Mouse (Mus musculus) CH12.LX (cell line): ENCODE results near the gene Tlk2. TPM values are rescaled to one million over a fixed set of nuclear protein-coding genes. Genes with fewer than 3 reads are reported as not detected.

Experiments
- DNase-seq: peaks from one replicate; pipeline ENCODE4 v3.0.0-alpha.2; 2013; ENCODE audit errors: extremely low read depth
- H3K27ac ChIP-seq: 2 replicates; pipeline ENCODE4 v1.5.1; 2012; ENCODE audit warnings: low read depth, mild to moderate bottlenecking, control low read depth, moderate library complexity; ENCODE audit not compliant: insufficient read depth
- H3K27me3 ChIP-seq: replicated peaks from 2 replicates; pipeline ENCODE3; 2012; ENCODE audit warnings: inconsistent platforms
- H3K36me3 ChIP-seq, 2 experiments: replicated peaks in 1 of 2; 2 replicates each; pipeline versions ENCODE3 to v1.6.1; 2012; ENCODE audit warnings: inconsistent platforms in 1 of 2, low read length in 1 of 2, mild to moderate bottlenecking in 1 of 2, mixed read lengths in 1 of 2, moderate library complexity in 1 of 2; ENCODE audit not compliant: control insufficient read depth in 1 of 2, insufficient read depth in 1 of 2
- H3K4me1 ChIP-seq, 2 experiments: 2 replicates each; pipeline ENCODE4 v1.6.1; 2012; ENCODE audit warnings: inconsistent platforms in 1 of 2, moderate library complexity in 1 of 2; ENCODE audit not compliant: insufficient read depth in 2 of 2, control insufficient read depth in 1 of 2
- H3K4me2 ChIP-seq: 2 replicates; pipeline ENCODE4 v1.6.1; 2012; ENCODE audit warnings: low read depth, mild to moderate bottlenecking, control low read depth; ENCODE audit not compliant: poor library complexity, insufficient read depth, severe bottlenecking
- H3K4me3 ChIP-seq, 3 experiments: fragments of 150-350 bp in 1 of 3; sonication (generic) in 1 of 3; replicated peaks in 1 of 3; 2 replicates each; pipeline versions ENCODE3 to v1.5.1; 2011 to 2012; ENCODE audit warnings: low read depth in 2 of 3, low read length in 2 of 3, mild to moderate bottlenecking in 2 of 3, moderate library complexity in 2 of 3, control low read depth in 1 of 3, improper control_type of control experiment in 1 of 3, inconsistent platforms in 1 of 3, mixed read lengths in 1 of 3; ENCODE audit not compliant: poor library complexity in 1 of 3
- H3K79me2 ChIP-seq: replicated peaks from 2 replicates; pipeline ENCODE4 v1.6.1; 2012; ENCODE audit warnings: mild to moderate bottlenecking, moderate library complexity; ENCODE audit not compliant: control insufficient read depth, poor library complexity, insufficient read depth, severe bottlenecking; ENCODE audit errors: extremely low read depth
- H3K9ac ChIP-seq: 2 replicates; pipeline ENCODE4 v1.6.1; 2012; ENCODE audit warnings: low read depth, mild to moderate bottlenecking, control low read depth, moderate library complexity; ENCODE audit not compliant: insufficient read depth
- H3K9me3 ChIP-seq: replicated peaks from 2 replicates; pipeline ENCODE3; 2012; ENCODE audit warnings: low read length, inconsistent platforms, mixed read lengths
- CHD1 ChIP-seq: IDR thresholded peaks from 2 replicates; pipeline ENCODE4 v1.6.1; 2012; ENCODE audit warnings: low read depth, low read length, improper control_type of control experiment, inconsistent platforms
- CHD2 ChIP-seq: IDR thresholded peaks from 2 replicates; pipeline ENCODE4 v1.6.1; 2011; ENCODE audit warnings: low read length, improper control_type of control experiment
- CTCF ChIP-seq, 2 experiments: IDR thresholded peaks in 1 of 2; conservative IDR thresholded peaks in 1 of 2; 2 replicates each; pipeline ENCODE4 v1.5.1; 2011 to 2012; ENCODE audit warnings: low read depth in 2 of 2, low read length in 2 of 2, improper control_type of control experiment in 1 of 2, inconsistent platforms in 1 of 2, mild to moderate bottlenecking in 1 of 2, moderate library complexity in 1 of 2
- E2F4 ChIP-seq: IDR thresholded peaks from 2 replicates; pipeline ENCODE4 v1.6.1; 2011; ENCODE audit warnings: low read depth, low read length, improper control_type of control experiment; ENCODE audit not compliant: insufficient replicate concordance
- EP300 ChIP-seq: IDR thresholded peaks from 2 replicates; pipeline ENCODE4 v1.6.1; 2011; ENCODE audit warnings: low read length, improper control_type of control experiment
- ETS1 ChIP-seq: conservative IDR thresholded peaks from 2 replicates; pipeline ENCODE4 v1.6.1; 2012; ENCODE audit warnings: low read depth, mild to moderate bottlenecking, inconsistent platforms, low read length, improper control_type of control experiment, moderate library complexity
- GABPA ChIP-seq: IDR thresholded peaks from 2 replicates; pipeline ENCODE4 v1.6.1; 2012; ENCODE audit warnings: low read depth, low read length, improper control_type of control experiment, inconsistent platforms; ENCODE audit not compliant: insufficient replicate concordance
- IRF4 ChIP-seq: IDR thresholded peaks from 2 replicates; pipeline ENCODE4 v1.6.1; 2014; ENCODE audit warnings: low read depth, mild to moderate bottlenecking, inconsistent platforms, low read length, improper control_type of control experiment
- JUN ChIP-seq: IDR thresholded peaks from 2 replicates; pipeline ENCODE4 v1.6.1; 2011; ENCODE audit warnings: low read depth, mild to moderate bottlenecking, low read length, improper control_type of control experiment, moderate library complexity; ENCODE audit not compliant: insufficient read depth
- JUND ChIP-seq: conservative IDR thresholded peaks from 2 replicates; pipeline ENCODE4 v1.6.1; 2011; ENCODE audit warnings: low read depth, low read length, improper control_type of control experiment
- MAX ChIP-seq: IDR thresholded peaks from 2 replicates; pipeline ENCODE4 v1.6.1; 2011; ENCODE audit warnings: low read length, improper control_type of control experiment
- MAZ ChIP-seq: IDR thresholded peaks from 2 replicates; pipeline ENCODE4 v1.6.1; 2012; ENCODE audit warnings: low read depth, mild to moderate bottlenecking, inconsistent platforms, low read length, improper control_type of control experiment, moderate library complexity
- MYC ChIP-seq: IDR thresholded peaks from 2 replicates; pipeline ENCODE4 v1.6.1; 2011; ENCODE audit warnings: low read depth, mild to moderate bottlenecking, improper control_type of control experiment, low read length
- NRF1 ChIP-seq: IDR thresholded peaks from 2 replicates; pipeline ENCODE4 v1.6.1; 2014; ENCODE audit warnings: low read depth, mild to moderate bottlenecking, inconsistent platforms, low read length, improper control_type of control experiment, moderate library complexity
- RAD21 ChIP-seq: IDR thresholded peaks from 2 replicates; pipeline ENCODE4 v1.6.1; 2011; ENCODE audit warnings: low read depth, mild to moderate bottlenecking, low read length, improper control_type of control experiment, moderate library complexity
- RCOR1 ChIP-seq: conservative IDR thresholded peaks from 2 replicates; pipeline ENCODE4 v1.6.1; 2012; ENCODE audit warnings: low read depth, mild to moderate bottlenecking, inconsistent platforms, low read length, improper control_type of control experiment
- SIN3A ChIP-seq: IDR thresholded peaks from 2 replicates; pipeline ENCODE4 v1.6.1; 2012; ENCODE audit warnings: low read length, improper control_type of control experiment, inconsistent platforms
- SMC3 ChIP-seq: IDR thresholded peaks from 2 replicates; pipeline ENCODE4 v1.6.1; 2011; ENCODE audit warnings: low read depth, low read length, improper control_type of control experiment
- TCF12 ChIP-seq: IDR thresholded peaks from 2 replicates; pipeline ENCODE4 v1.6.1; 2014; ENCODE audit warnings: low read depth, mild to moderate bottlenecking, inconsistent platforms, low read length, improper control_type of control experiment
- UBTF ChIP-seq: IDR thresholded peaks from 2 replicates; pipeline ENCODE4 v1.6.1; 2012; ENCODE audit warnings: low read depth, mild to moderate bottlenecking, inconsistent platforms, low read length, improper control_type of control experiment, moderate library complexity
- USF1 ChIP-seq: IDR thresholded peaks from 2 replicates; pipeline ENCODE4 v1.6.1; 2014; ENCODE audit warnings: low read depth, mild to moderate bottlenecking, inconsistent platforms, low read length, improper control_type of control experiment
- ZC3H11A ChIP-seq: IDR thresholded peaks from 2 replicates; pipeline ENCODE4 v1.6.1; 2012; ENCODE audit warnings: low read depth, mild to moderate bottlenecking, inconsistent platforms, low read length, improper control_type of control experiment
- ZMIZ1 ChIP-seq: IDR thresholded peaks from 2 replicates; pipeline ENCODE4 v1.6.1; 2012; ENCODE audit warnings: low read depth, mild to moderate bottlenecking, inconsistent platforms, low read length, improper control_type of control experiment
- dilution Hi-C: fragments of 300-500 bp; cut with MboI; formaldehyde crosslinking; loops from 2 replicates; pipeline ENCODE4 v1.14.3; 2020; ENCODE audit warnings: low sequenced_read_pairs; ENCODE audit not compliant: extremely low pct_unique_long_range_greater_than_20kb, extremely low pct_ligation_motif_present
- in situ Hi-C: fragments of 300-500 bp; cut with MboI; formaldehyde crosslinking; loops from 3 replicates; pipeline ENCODE4 v1.14.3; 2019; ENCODE audit warnings: low sequenced_read_pairs, low pct_ligation_motif_present, low pct_unique_long_range_greater_than_20kb, mixed read lengths
- polyA plus RNA-seq: library from polyadenylated mRNA; unstranded; fragments of >175 nt; gene quantifications from 2 replicates; pipeline ENCODE4 v1.2.1, GENCODE M21; 2012; ENCODE audit warnings: low read depth; ENCODE audit not compliant: insufficient read length
- total RNA-seq, 2 experiments: library from RNA; depleted of rRNA; stranded (reverse); fragments of 300-350 nt in 1 of 2; fragments of >200 nt in 1 of 2; gene quantifications; 2 replicates each; pipeline ENCODE4 v1.2.3; 2012 to 2014

Gene Tlk2
- total and polyA plus RNA-seq, 3 experiments: 78.0 to 90.6 (median 85.1) TPM

DNA sequence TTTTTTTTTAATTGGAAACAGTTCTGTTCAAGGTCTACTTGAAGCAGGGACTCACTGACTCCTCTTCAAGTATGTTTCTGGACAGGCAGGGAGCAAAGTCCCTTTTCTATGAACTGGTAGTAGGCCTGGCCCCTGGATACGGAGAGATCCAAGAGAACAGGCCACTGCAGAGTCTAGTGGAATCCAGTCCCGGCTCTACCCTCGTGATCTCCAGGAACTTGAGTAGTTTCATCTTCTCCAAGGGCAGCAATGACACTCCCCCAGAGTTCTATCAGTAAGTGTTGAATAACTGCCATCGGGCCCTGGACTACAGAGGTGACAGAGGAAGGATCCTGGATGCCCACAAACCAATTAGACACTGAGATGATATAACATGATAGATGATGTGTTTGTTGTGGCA lies 22.7 kb upstream of the Tlk2 start:
- Histone ChIP-seq H3K4me2 (no peak overlapping the region), H3K4me3 (no peak overlapping the region), H3K27me3 (no peaks in the 10 kb centered on the region), H3K9me3 (no peaks in the 10 kb centered on the region), H3K79me2 (no peaks in the 10 kb centered on the region), H3K27ac (no peak overlapping the region), H3K9ac (no peak overlapping the region), H3K36me3 (no peaks in the 10 kb centered on the region), H3K4me1 (peaks cover 0 to 10% of the 10 kb centered on the region in 2 experiments; a peak in 2 of 4 replicates)
- dilution Hi-C loops (no loop called here), in situ Hi-C loops (no loop called here)
- TF ChIP-seq MAZ (no peak), MYC (no peak), E2F4 (no peak)
- DNase-seq: no peak

DNA sequence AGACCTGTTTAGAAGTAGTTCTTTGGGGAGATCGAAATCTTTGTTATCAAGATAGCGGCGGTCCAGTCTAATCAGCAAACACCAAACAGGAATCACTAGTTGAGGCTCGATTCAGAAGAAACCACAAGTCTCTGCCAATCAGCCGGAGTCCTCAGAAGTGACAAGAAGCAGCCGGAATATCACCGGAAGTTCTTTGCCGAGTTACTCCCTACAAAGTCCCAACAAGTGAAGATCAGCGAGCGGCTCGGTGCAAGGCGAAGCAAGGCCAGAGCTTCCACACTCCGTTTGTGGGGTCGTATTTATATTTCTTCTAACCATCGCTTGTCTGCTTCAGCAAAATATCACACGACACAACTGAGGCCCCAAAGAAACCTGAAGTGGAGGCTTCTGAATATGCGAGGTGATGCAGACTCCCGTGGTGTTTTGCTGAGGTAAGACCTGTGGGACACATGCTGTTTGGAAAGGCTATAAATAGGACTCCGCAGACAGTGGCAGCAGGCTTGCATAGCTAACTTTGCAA lies 21.8 kb upstream of the Tlk2 start:
- Histone ChIP-seq H3K79me2 (no peaks in the 10 kb centered on the region), H3K36me3 (no peaks in the 10 kb centered on the region), H3K9me3 (no peaks in the 10 kb centered on the region), H3K27ac (no peak overlapping the region), H3K4me3 (no peak overlapping the region), H3K4me1 (peaks cover 0 to 7% of the 10 kb centered on the region in 2 experiments; a peak in 2 of 4 replicates), H3K4me2 (no peak overlapping the region), H3K9ac (no peak overlapping the region), H3K27me3 (no peaks in the 10 kb centered on the region)
- dilution Hi-C loops: no loop called here
- TF ChIP-seq RCOR1 (no peak), E2F4 (no peak), IRF4 (no peak), CHD1 (no peak), RAD21 (no peak), TCF12 (no peak), USF1 (no peak), MAX (no peak), JUN (no peak), CTCF (conservative IDR thresholded peaks at IDR 0.05 in 1 of 2, IDR thresholded peaks at IDR 0.05 in 1 of 2; ENCODE audit: low read depth in 2 of 2, low read length in 2 of 2) (no peak), JUND (no peak), EP300 (no peak)
- no peak for DNase-seq
- in situ Hi-C loops: no loop called here

DNA sequence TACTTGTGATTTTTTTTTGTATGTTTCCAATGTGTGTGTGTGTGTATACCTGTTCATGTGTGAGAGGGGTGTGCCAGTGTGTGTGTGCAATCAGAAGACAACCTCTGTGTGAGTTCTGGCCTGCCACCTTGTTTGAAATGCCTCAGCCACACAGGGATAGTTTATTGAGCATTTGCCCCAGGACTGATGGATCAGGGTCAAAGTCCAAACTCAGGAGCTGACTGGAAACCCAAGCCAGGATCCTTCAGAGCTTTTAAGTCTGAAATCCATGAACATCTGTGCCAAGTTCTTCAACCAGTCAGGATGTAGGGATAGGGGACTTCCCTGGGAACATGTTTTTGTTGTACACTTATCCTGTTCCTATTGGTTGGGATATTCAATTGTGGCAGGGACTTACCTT lies 20.6 kb upstream of the Tlk2 start:
- dilution Hi-C loops: no loop called here
- Histone ChIP-seq H3K27ac (no peak overlapping the region), H3K4me3 (no peak overlapping the region)

More for the DNA sequence above, 20.6 kb upstream of the Tlk2 start:
- H3K9me3 ChIP-seq: peaks cover 1% of the 10 kb centered on the region
- no peaks in the 10 kb centered on the region for H3K79me2 ChIP-seq
- H3K4me1 ChIP-seq: peaks cover 0 to 6% of the 10 kb centered on the region in 2 experiments; a peak in 1 of 4 replicates
- no peak overlapping the region for H3K9ac ChIP-seq
- in situ Hi-C loops: no loop called here
- peaks cover 1% of the 10 kb centered on the region for H3K27me3 ChIP-seq
- TF ChIP-seq SMC3 (no peak), NRF1 (no peak), ETS1 (no peak), UBTF (no peak), SIN3A (no peak), ZC3H11A (no peak), MAX (no peak), CHD2 (no peak), ZMIZ1 (no peak), GABPA (no peak), JUND (no peak), CHD1 (no peak)
- no peak overlapping the region for H3K4me2 ChIP-seq
- DNase-seq: no peak
- H3K36me3 ChIP-seq: no peaks in the 10 kb centered on the region
